Mouse (Mus musculus): ENCODE measurements around the gene Zbtb22. TPM values are rescaled to one million over a fixed set of nuclear protein-coding genes. Genes with fewer than 3 reads are reported as not detected.

Zbtb22 gene
- polyA plus RNA-seq, 1 experiment from 2014 or later = 23.5 TPM

DNA sequence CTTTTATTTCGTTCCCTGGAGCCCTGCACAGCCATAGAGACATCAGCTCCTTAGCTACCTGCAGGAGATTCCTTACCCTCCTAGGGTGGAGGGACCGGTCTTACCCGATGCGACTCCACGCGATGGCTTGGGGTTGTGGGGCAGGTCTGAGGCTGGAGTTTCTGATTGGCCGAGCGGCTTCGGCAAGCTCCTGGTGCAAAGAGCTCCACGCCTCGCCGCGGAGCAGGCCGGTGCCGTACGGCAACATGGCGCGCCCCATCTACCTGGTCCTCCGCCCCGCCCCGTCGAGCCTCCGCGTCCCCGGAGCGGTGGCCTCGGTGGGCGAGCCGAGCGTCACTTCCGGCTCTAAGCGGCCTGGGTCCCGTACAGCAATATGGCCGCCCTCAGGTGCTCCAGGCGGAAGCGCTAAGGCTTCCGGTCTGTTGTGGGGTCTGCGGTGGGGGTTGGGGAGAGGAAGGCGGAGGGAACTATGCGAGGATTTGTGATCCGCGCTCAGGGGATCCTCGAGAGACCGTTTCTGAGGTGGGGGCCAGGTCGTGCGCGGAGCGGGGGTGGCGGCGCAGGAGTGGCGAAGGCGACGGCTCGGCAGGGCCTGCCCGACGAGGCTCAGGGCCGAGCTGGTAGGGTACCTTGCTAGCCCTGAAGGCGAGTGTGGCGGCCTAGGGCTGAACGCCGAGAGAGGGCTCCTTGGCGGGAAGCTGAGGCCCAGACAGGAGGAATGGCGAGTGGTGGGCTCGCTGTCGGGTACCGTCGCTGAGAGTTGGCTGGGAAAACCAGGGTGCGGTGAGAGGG lies 6.4 kb upstream of the Zbtb22 start, which contains the start of gene Daxx:
Daxx (plus strand) TSS at position 338 of the 792 bp plus-strand sequence.
- peaks cover 7% of the 10 kb centered on the region; the same call in 1 of the 2 replicates for H3K27me3 ChIP-seq (ENCODE audit: low read depth, poor library complexity, severe bottlenecking)
- peak; percentile 99 for DNase-seq (ENCODE audit: low spot score)
- H3K4me3 ChIP-seq = peak within 1 kb of the TSS; percentile 85
- peaks cover 40% of the 10 kb centered on the region for H3K36me3 ChIP-seq
- under 1% methylated on average over 68 of the region's 68 CpGs for WGBS
- peaks cover 44% of the 10 kb centered on the region for H3K4me1 ChIP-seq
- H3K27ac ChIP-seq (replicated peaks) = peak within 1 kb of the TSS; percentile 91
- no peaks in the 10 kb centered on the region for H3K9me3 ChIP-seq (replicated peaks)

GRCm38 (mm10) chr17:33909869-33910250 lies 5.8 kb upstream of the Zbtb22 start:
- WGBS = 1% methylated on average over 14 of the region's 14 CpGs
- no peak for DNase-seq (ENCODE audit: low spot score)
- H3K4me1 ChIP-seq = peaks cover 47% of the 10 kb centered on the region

GRCm38 (mm10) chr17:33910346-33911051 lies 5.2 kb upstream of the Zbtb22 start:
- peak overlapping the region; percentile 91 for H3K27ac ChIP-seq (replicated peaks)
- peaks cover 50% of the 10 kb centered on the region for H3K4me1 ChIP-seq

More at GRCm38 (mm10) chr17:33909869-33910250, 5.8 kb upstream of the Zbtb22 start:
- no peaks in the 10 kb centered on the region for H3K9me3 ChIP-seq (replicated peaks)
- H3K27me3 ChIP-seq (ENCODE audit: low read depth, poor library complexity, severe bottlenecking) = peaks cover 7% of the 10 kb centered on the region; the same call in 1 of the 2 replicates
- peaks cover 46% of the 10 kb centered on the region for H3K36me3 ChIP-seq
- H3K27ac ChIP-seq (replicated peaks) = peak overlapping the region; percentile 91
- H3K4me3 ChIP-seq = peak overlapping the region; percentile 85

DNA sequence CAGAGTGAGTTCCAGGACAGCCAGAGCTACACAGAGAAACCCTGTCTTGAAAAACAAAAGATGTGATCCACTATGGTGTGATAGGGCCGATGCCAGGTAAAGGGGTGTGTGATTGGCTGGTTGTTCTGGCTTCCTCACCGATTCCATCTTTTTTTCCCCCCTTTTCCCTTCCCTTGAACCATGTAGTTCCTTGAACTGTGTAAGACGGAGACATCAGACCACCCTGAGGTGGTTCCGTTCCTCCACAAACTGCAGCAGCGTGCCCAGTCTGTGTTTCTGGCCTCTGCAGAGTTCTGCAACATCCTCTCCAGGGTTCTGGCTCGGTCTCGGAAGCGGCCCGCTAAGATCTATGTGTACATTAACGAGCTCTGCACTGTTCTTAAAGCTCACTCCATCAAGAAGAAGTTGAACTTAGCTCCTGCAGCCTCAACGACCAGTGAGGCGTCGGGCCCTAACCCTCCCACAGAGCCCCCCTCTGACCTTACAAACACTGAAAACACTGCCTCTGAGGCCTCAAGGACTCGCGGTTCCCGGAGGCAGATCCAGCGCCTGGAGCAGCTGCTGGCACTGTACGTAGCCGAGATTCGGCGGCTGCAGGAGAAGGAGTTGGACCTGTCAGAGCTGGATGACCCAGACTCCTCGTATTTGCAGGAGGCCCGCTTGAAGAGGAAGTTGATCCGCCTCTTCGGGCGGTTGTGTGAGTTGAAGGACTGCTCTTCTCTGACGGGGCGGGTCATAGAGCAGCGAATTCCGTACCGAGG lies 4.5 kb upstream of the Zbtb22 start:
- WGBS = 95% methylated on average over 31 of the region's 31 CpGs
- H3K4me1 ChIP-seq = peaks cover 52% of the 10 kb centered on the region
- peak overlapping the region; percentile 85; the same call in 1 of the 2 replicates for H3K4me3 ChIP-seq
- peaks cover 50% of the 10 kb centered on the region for H3K36me3 ChIP-seq
- no peaks in the 10 kb centered on the region for H3K9me3 ChIP-seq (replicated peaks)
- DNase-seq (ENCODE audit: low spot score) = no peak
- peaks cover 7% of the 10 kb centered on the region; the same call in 1 of the 2 replicates for H3K27me3 ChIP-seq (ENCODE audit: low read depth, poor library complexity, severe bottlenecking)
- H3K27ac ChIP-seq (replicated peaks) = no peak overlapping the region

More at GRCm38 (mm10) chr17:33910346-33911051, 5.2 kb upstream of the Zbtb22 start:
- Histone ChIP-seq H3K9me3 (replicated peaks) (no peaks in the 10 kb centered on the region), H3K4me3 (peak overlapping the region; percentile 85), H3K36me3 (peaks cover 50% of the 10 kb centered on the region), H3K27me3 (ENCODE audit: low read depth, poor library complexity, severe bottlenecking) (peaks cover 7% of the 10 kb centered on the region; the same call in 1 of the 2 replicates)
- no peak for DNase-seq (ENCODE audit: low spot score)
- 56% methylated on average over 11 of the region's 11 CpGs for WGBS

- peaks cover 58% of the 10 kb centered on the region for H3K4me1 ChIP-seq
- H3K27me3 ChIP-seq (ENCODE audit: low read depth, poor library complexity, severe bottlenecking) = peaks cover 3% of the 10 kb centered on the region; the same call in 1 of the 2 replicates
- no peak for DNase-seq (ENCODE audit: low spot score)
- 0 out of 2 replicates have a peak overlapping the region, but pooled peaks have one; percentile 10 for H3K4me3 ChIP-seq
- WGBS = 93% methylated on average over 28 of the region's 28 CpGs
- peaks cover 50% of the 10 kb centered on the region for H3K36me3 ChIP-seq
- no peaks in the 10 kb centered on the region for H3K9me3 ChIP-seq (replicated peaks)
- no peak overlapping the region for H3K27ac ChIP-seq (replicated peaks)
These were observed 3.8 kb upstream of the Zbtb22 start for GRCm38 (mm10) chr17:33911813-33912414.

- 90% methylated on average over 10 of the region's 10 CpGs for WGBS
- peaks cover 65% of the 10 kb centered on the region for H3K4me1 ChIP-seq
- H3K4me3 ChIP-seq = 0 out of 2 replicates have a peak overlapping the region, but pooled peaks have one; percentile 21
- H3K36me3 ChIP-seq = peaks cover 64% of the 10 kb centered on the region
- DNase-seq (ENCODE audit: low spot score) = no peak
- no peaks in the 10 kb centered on the region for H3K9me3 ChIP-seq (replicated peaks)
- no peak overlapping the region for H3K27ac ChIP-seq (replicated peaks)
- H3K27me3 ChIP-seq (ENCODE audit: low read depth, poor library complexity, severe bottlenecking) = peaks cover 11% of the 10 kb centered on the region
These were observed 2.4 kb upstream of the Zbtb22 start for GRCm38 (mm10) chr17:33913264-33913663.

- Histone ChIP-seq H3K27me3 (ENCODE audit: low read depth, poor library complexity, severe bottlenecking) (peaks cover 17% of the 10 kb centered on the region), H3K4me1 (peaks cover 66% of the 10 kb centered on the region), H3K36me3 (peaks cover 67% of the 10 kb centered on the region), H3K4me3 (peak overlapping the region; percentile 21), H3K27ac (replicated peaks) (no peak overlapping the region), H3K9me3 (replicated peaks) (no peaks in the 10 kb centered on the region)
- no peak for DNase-seq (ENCODE audit: low spot score)
- 97% methylated on average over 8 of the region's 8 CpGs for WGBS
These were observed 1.8 kb upstream of the Zbtb22 start for GRCm38 (mm10) chr17:33913905-33914304.

DNA sequence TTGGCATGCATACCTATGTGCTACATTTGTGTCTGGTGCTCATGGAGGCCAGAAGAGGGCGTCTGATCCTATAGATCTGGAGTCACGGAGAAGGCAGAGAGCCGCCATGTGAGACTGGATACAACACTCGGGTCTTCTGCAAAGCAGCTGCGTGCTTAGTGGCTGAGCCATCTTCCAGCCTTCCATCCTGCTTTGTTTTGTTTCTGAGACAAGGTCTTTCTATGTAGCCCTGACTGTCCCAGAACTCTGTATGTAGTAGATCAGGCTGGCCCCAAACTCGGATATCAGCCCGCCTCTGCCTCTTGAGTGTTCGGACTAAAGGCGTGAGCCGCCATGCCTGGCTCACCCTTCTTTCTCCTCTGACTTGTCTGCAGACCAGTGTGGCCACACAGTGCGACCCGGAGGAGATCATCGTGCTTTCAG lies 724 bp upstream of the Zbtb22 start:
- peaks cover 18% of the 10 kb centered on the region for H3K27me3 ChIP-seq (ENCODE audit: low read depth, poor library complexity, severe bottlenecking)
- H3K27ac ChIP-seq (replicated peaks) = no peak overlapping the region
- 74% methylated on average over 13 of the region's 13 CpGs for WGBS
- peak overlapping the region; percentile 74 for H3K4me3 ChIP-seq
- H3K4me1 ChIP-seq = peaks cover 74% of the 10 kb centered on the region
- H3K36me3 ChIP-seq = peaks cover 67% of the 10 kb centered on the region
- H3K9me3 ChIP-seq (replicated peaks) = no peaks in the 10 kb centered on the region
- DNase-seq (ENCODE audit: low spot score) = no peak

DNA sequence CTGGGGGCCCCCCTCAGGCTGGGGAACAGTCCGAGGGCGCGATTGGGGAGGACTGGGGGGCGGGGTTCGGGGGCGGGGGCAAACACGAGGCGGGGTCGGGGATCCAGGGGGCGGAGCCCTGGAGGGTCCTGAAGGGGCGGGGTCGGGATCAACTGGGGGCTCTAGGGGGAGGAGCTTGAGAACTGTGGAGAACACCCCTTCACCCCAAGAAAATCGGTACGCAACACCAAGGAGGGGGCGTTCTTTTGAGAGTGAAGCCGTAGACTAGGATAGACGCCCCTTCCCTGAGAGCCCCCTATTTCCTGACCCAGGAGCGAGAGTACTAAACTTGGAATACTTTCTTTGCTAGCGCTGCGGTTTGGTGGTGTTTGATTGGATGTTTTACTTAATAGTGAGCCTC lies 590 bp downstream of the Zbtb22 start:
- H3K4me1 ChIP-seq = peaks cover 76% of the 10 kb centered on the region
- peaks cover 57% of the 10 kb centered on the region for H3K36me3 ChIP-seq
- H3K4me3 ChIP-seq = peak overlapping the region; percentile 74
- no peak for DNase-seq (ENCODE audit: low spot score)
- H3K27ac ChIP-seq (replicated peaks) = peak overlapping the region; percentile 97
- WGBS = 2% methylated on average over 18 of the region's 20 CpGs
- no peaks in the 10 kb centered on the region for H3K9me3 ChIP-seq (replicated peaks)
- peaks cover 18% of the 10 kb centered on the region for H3K27me3 ChIP-seq (ENCODE audit: low read depth, poor library complexity, severe bottlenecking)

DNA sequence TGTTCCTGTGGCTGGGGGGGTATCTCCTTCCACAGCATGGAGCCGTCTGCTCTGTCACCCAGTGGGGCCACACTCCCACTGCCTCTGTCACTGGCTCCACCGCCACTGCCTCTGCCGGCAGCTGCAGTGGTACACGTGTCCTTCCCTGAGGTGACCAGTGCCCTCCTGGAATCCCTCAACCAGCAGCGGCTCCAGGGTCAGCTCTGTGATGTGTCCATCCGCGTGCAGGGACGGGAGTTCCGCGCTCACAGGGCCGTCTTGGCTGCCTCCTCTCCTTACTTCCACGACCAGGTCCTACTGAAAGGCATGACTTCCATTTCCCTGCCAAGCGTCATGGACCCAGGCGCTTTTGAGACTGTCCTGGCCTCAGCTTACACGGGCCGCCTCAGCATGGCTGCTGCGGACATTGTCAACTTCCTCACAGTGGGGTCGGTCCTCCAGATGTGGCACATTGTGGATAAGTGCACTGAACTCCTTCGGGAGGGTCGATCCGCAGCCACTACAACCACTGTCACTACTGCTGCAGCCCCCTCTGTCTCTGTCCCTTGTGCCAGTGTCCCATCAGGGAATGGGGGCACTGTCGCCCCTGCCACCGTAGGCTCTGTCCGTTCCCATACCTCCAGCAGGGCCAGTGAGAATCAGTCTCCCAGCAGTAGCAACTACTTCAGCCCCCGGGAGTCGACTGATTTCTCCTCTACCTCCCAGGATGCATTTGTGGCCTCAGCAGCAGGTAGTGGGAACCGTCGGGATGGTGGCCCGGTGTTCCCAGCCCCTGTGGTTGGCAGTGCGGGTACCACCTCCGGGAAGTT lies 1.3 kb downstream of the Zbtb22 start:
- Histone ChIP-seq H3K27me3 (ENCODE audit: low read depth, poor library complexity, severe bottlenecking) (peaks cover 18% of the 10 kb centered on the region), H3K27ac (replicated peaks) (0 out of 2 replicates have a peak overlapping the region, but pooled peaks have one; percentile 97), H3K36me3 (peaks cover 50% of the 10 kb centered on the region), H3K9me3 (replicated peaks) (no peaks in the 10 kb centered on the region), H3K4me3 (peak overlapping the region; percentile 74), H3K4me1 (peaks cover 70% of the 10 kb centered on the region)
- 75% methylated on average over 31 of the region's 31 CpGs for WGBS
- DNase-seq (ENCODE audit: low spot score) = no peak

DNA sequence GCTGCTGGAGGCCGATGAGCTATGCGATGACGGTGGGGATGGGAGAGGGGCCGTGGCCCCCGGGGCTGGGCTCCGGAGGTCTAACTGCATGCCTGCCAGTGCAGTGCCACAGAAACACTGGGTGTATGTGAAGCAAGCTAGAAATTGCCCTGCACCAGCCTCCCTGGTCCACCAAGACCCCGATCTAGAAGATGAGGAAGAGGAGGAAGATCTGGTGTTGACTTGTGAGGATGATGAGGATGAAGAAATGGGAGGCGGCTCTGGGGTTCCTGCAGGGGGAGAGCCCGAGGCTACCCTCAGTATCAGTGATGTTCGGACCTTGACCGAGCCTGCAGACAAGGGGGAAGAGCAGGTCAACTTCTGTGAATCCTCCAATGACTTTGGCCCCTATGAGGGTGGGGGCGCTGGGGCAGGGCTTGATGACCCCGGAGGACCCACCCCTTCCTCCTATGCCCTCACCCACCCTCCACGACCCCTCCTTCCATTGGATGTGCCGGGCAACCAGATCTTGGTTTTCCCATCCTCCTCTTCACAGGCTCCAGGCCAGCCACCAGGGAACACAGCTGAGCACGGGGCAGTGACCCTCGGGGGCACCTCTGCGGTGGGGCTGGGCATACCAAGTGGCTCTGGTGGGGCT lies 2.1 kb downstream of the Zbtb22 start:
- Histone ChIP-seq H3K36me3 (peaks cover 42% of the 10 kb centered on the region), H3K9me3 (replicated peaks) (no peaks in the 10 kb centered on the region), H3K4me1 (peaks cover 67% of the 10 kb centered on the region), H3K4me3 (peak overlapping the region; percentile 74), H3K27me3 (ENCODE audit: low read depth, poor library complexity, severe bottlenecking) (peaks cover 18% of the 10 kb centered on the region), H3K27ac (replicated peaks) (0 out of 2 replicates have a peak overlapping the region, but pooled peaks have one; percentile 13)
- DNase-seq (ENCODE audit: low spot score) = no peak
- WGBS = 82% methylated on average over 18 of the region's 18 CpGs

Measured in midbrain, embryonic 10.5 days (tissue).